ENCODE assay signal across 25 mouse cellular contexts in genomic region chr7:77095153-77095552, GRCm38 (mm10).
DNase-seq lines count a peak whose midpoint lies in the region; ATAC-seq and TF ChIP-seq lines count a peak whose summit lies in the region.
"Had no signal": no experiment of that assay in that cellular context is flagged by ENCODE, and none has a peak within 500 bp of the region (broad histone marks: within the 10 kb centered on the region; RNA-seq: fewer than 3 reads in every experiment).

No protein-coding gene starts in this region.

- no peaks in the 10 kb centered on the region for H3K36me3 ChIP-seq in megakaryocyte, embryonic 14.5 days (replicated peaks; ENCODE audit: low read length)
- H3K36me3 ChIP-seq: embryonic facial prominence, embryonic 12.5 days; embryonic facial prominence, embryonic 15.5 days; heart, embryonic 10.5 days; heart, embryonic 13.5 days; hindbrain, embryonic 13.5 days had no signal

- TF ChIP-seq CTCF in left cerebral cortex, adult 2 months (IDR thresholded peaks at IDR 0.05): no peak

- no peaks in the 10 kb centered on the region for H3K9me3 ChIP-seq in megakaryocyte, embryonic 14.5 days
- H3K9me3 ChIP-seq: embryonic facial prominence, embryonic 12.5 days; embryonic facial prominence, embryonic 15.5 days; heart, embryonic 10.5 days; heart, embryonic 13.5 days; hindbrain, embryonic 13.5 days had no signal

- H3K4me1 ChIP-seq in megakaryocyte, embryonic 14.5 days: peaks cover 16% of the 10 kb centered on the region
- H3K4me1 ChIP-seq: embryonic facial prominence, embryonic 12.5 days; embryonic facial prominence, embryonic 15.5 days; heart, embryonic 10.5 days; heart, embryonic 13.5 days; hindbrain, embryonic 13.5 days had no signal

- intact Hi-C loops in left cerebral cortex, adult 2 months (cut with DNase I): no loop called here

- no peaks in the 10 kb centered on the region for H3K27me3 ChIP-seq in megakaryocyte, embryonic 14.5 days (replicated peaks)
- H3K27me3 ChIP-seq: embryonic facial prominence, embryonic 12.5 days; embryonic facial prominence, embryonic 15.5 days; heart, embryonic 13.5 days; hindbrain, embryonic 13.5 days had no signal

- H3K27ac ChIP-seq in left cerebral cortex, adult 2 months: no peak overlapping the region
- H3K27ac ChIP-seq: embryonic facial prominence, embryonic 12.5 days; embryonic facial prominence, embryonic 15.5 days; gastrocnemius, adult 2 months; heart, adult 2 months; heart, embryonic 10.5 days; heart, embryonic 13.5 days; hindbrain, embryonic 13.5 days had no signal

- DNase-seq in c-Kit-positive CD71-negative TER-119-negative erythroid progenitor cells, embryonic 14.5 days (ENCODE audit: low read depth): peak; percentile 20
- DNase-seq in left cerebral cortex, adult 2 months (ENCODE audit: extremely low spot score in 1 of 2, low spot score in 2 of 2): no peak
- DNase-seq in thymus, postnatal 14 days: no peak
- DNase-seq: adrenal gland, adult 8-10 months; adrenal gland, postnatal 25 days; cerebellum, adult 18-20 months; cerebellum, adult 9-10 months; cerebellum, postnatal 14 days; forebrain, postnatal 0 days; gastrocnemius, adult 2 months; gastrocnemius, postnatal 14 days; heart, adult 2 months; heart, postnatal 14 days; heart, postnatal 4 days had no signal

- ATAC-seq in granulocyte monocyte progenitor cell, adult 5-6 weeks (replicated peaks; ENCODE audit: poor library complexity, severe bottlenecking): peak; percentile 98
- no peak for ATAC-seq in inflammation-experienced regulatory T-cells, adult 6 months
- ATAC-seq: activated CD4-positive, CD25-positive, alpha-beta regulatory T cell, adult 4 months; forebrain, embryonic 14.5 days; forebrain, postnatal 0 days; hindbrain, embryonic 16.5 days had no signal

- peak overlapping the region; percentile 62 for H3K4me3 ChIP-seq in megakaryocyte, embryonic 14.5 days (replicated peaks)
- H3K4me3 ChIP-seq in left cerebral cortex, adult 2 months: no peak overlapping the region
- H3K4me3 ChIP-seq: embryonic facial prominence, embryonic 12.5 days; embryonic facial prominence, embryonic 15.5 days; gastrocnemius, adult 2 months; heart, adult 2 months; heart, embryonic 10.5 days; heart, embryonic 13.5 days; hindbrain, embryonic 13.5 days had no signal
